Mouse (Mus musculus): Measurements from ENCODE around the gene Il18. TPM values are rescaled to one million over a fixed set of nuclear protein-coding genes. Genes with fewer than 3 reads are reported as not detected.

Gene Il18
- 37.1 and 50.8 TPM in 2 replicates for polyA plus RNA-seq (2015; fragmentation: Nextera tagmentation; extraction: Ambion mirVana)

GRCm38 (mm10) chr9:50554241-50555093 lies at the start of gene Il18:
Gene Il18 (plus strand): TSS chr9:50554827.

DNA sequence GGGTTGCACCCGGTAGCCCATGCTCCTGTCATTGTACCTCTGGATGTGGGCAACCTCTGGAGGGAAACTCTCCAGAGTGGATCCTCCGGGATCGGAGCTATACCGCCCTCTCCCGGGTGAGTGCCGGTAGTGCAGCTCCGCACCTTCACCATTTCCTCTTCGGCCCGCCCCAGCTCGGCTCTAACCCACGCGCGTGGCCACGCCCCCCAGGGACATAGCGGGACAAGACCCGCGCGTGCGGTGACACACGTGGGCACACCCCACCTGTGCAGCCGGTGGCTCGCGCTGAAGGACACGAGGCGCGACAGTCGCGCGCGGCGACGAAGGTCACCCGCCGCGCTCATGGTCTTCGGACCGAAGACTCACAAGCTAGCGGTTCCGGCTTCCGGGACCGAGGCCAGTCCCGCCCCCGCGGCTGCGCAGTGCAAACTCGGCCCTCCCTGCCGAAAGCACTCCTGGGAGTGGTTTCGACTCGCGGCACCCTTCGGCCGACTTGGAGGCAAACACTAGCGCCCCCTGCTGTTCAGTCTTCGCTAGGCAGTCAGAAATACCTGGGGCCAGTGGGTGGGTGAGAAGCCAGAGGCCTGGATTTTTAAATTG lies 26.2 kb upstream of the Il18 start, which contains the start of gene Pts:
TSS of gene Pts (minus strand) at position 432 of the 600 bp plus-strand sequence.

GRCm38 (mm10) chr9:50555094-50555446 lies 443 bp downstream of the Il18 start, which contains the start of gene Bco2:
Gene Bco2 (minus strand): TSS chr9:50555181.

GRCm38 (mm10) chr9:50561145-50561917 lies 6.7 kb downstream of the Il18 start, which contains the start of gene Tex12:
Gene Tex12 (minus strand): TSS chr9:50561325.

GRCm38 (mm10) chr9:50603189-50603997 lies 48.8 kb downstream of the Il18 start, which contains the start of the genes Sdhd and Timm8b:
Gene Sdhd (minus strand): TSS chr9:50603812.
Gene Timm8b (plus strand): TSS chr9:50603910.

GRCm38 (mm10) chr9:50616766-50617603 lies 62.4 kb downstream of the Il18 start, which contains the start of the genes Pih1d2 and Nkapd1:
Gene Pih1d2 (plus strand): TSS chr9:50617321.
Gene Nkapd1 (minus strand): TSS chr9:50617464.

Other genes with a start within 250 kb of the Il18 start
- 105 and 119 TPM in 2 replicates for gene Rpl10-ps3, start 209.9 kb upstream of the Il18 start, polyA plus RNA-seq (2015; fragmentation: Nextera tagmentation; extraction: Ambion mirVana)
- 0.56 and 0.90 TPM in 2 replicates for gene Plet1, start 60.3 kb upstream of the Il18 start, polyA plus RNA-seq (2015; fragmentation: Nextera tagmentation; extraction: Ambion mirVana)
- gene Pts, start 26.1 kb upstream of the Il18 start, polyA plus RNA-seq (2015; fragmentation: Nextera tagmentation; extraction: Ambion mirVana): 97.8 and 101 TPM in 2 replicates
- 0.42 and 0.55 TPM in 2 replicates for gene Bco2, start 354 bp downstream of the Il18 start, polyA plus RNA-seq (2015; fragmentation: Nextera tagmentation; extraction: Ambion mirVana)
- gene Tex12, start 6.5 kb downstream of the Il18 start, polyA plus RNA-seq (2015; fragmentation: Nextera tagmentation; extraction: Ambion mirVana): 0.46 TPM in 1 of 2 replicates, not detected in the other
- gene Sdhd, start 49.0 kb downstream of the Il18 start, polyA plus RNA-seq (2015; fragmentation: Nextera tagmentation; extraction: Ambion mirVana): 353 and 365 TPM in 2 replicates
- 492 and 511 TPM in 2 replicates for gene Timm8b, start 49.1 kb downstream of the Il18 start, polyA plus RNA-seq (2015; fragmentation: Nextera tagmentation; extraction: Ambion mirVana)
- 4.5 and 6.8 TPM in 2 replicates for gene Pih1d2, start 62.5 kb downstream of the Il18 start, polyA plus RNA-seq (2015; fragmentation: Nextera tagmentation; extraction: Ambion mirVana)
- gene Nkapd1, start 62.6 kb downstream of the Il18 start, polyA plus RNA-seq (2015; fragmentation: Nextera tagmentation; extraction: Ambion mirVana): 22.0 and 22.5 TPM in 2 replicates
- gene Dlat, start 105.0 kb downstream of the Il18 start, polyA plus RNA-seq (2015; fragmentation: Nextera tagmentation; extraction: Ambion mirVana): 73.7 and 79.1 TPM in 2 replicates
- 25.4 and 27.9 TPM in 2 replicates for gene Dixdc1, start 184.7 kb downstream of the Il18 start, polyA plus RNA-seq (2015; fragmentation: Nextera tagmentation; extraction: Ambion mirVana)
- 2.3 and 3.6 TPM in 2 replicates for gene 2310030G06Rik, start 191.7 kb downstream of the Il18 start, polyA plus RNA-seq (2015; fragmentation: Nextera tagmentation; extraction: Ambion mirVana)
- 64.2 and 69.0 TPM in 2 replicates for gene Cryab, start 196.5 kb downstream of the Il18 start, polyA plus RNA-seq (2015; fragmentation: Nextera tagmentation; extraction: Ambion mirVana)
- 3.3 and 4.1 TPM in 2 replicates for gene Hspb2, start 197.5 kb downstream of the Il18 start, polyA plus RNA-seq (2015; fragmentation: Nextera tagmentation; extraction: Ambion mirVana)
- gene Fdxacb1, start 213.4 kb downstream of the Il18 start, polyA plus RNA-seq (2015; fragmentation: Nextera tagmentation; extraction: Ambion mirVana): 7.9 and 8.8 TPM in 2 replicates
- gene Alg9, start 220.2 kb downstream of the Il18 start, polyA plus RNA-seq (2015; fragmentation: Nextera tagmentation; extraction: Ambion mirVana): 47.7 and 52.7 TPM in 2 replicates
- gene 1110032A03Rik, start 220.7 kb downstream of the Il18 start, polyA plus RNA-seq (2015; fragmentation: Nextera tagmentation; extraction: Ambion mirVana): 64.4 and 69.0 TPM in 2 replicates